Mouse (Mus musculus): ENCODE data around the gene Neil1. TPM values are rescaled to one million over a fixed set of nuclear protein-coding genes. Genes with fewer than 3 reads are reported as not detected.

The Neil1 gene
- polyA plus RNA-seq, 1 experiment from 2014 or later, result 8.2 TPM

- H3K4me3 ChIP-seq (ENCODE audit: low read length), result no peak overlapping the region
- peaks cover 19% of the 10 kb centered on the region for H3K36me3 ChIP-seq (ENCODE audit: control insufficient read depth, insufficient read depth, low read length)
These were observed 4.9 kb downstream of the Neil1 start for GRCm38 (mm10) chr9:57143212-57143611.

DNA sequence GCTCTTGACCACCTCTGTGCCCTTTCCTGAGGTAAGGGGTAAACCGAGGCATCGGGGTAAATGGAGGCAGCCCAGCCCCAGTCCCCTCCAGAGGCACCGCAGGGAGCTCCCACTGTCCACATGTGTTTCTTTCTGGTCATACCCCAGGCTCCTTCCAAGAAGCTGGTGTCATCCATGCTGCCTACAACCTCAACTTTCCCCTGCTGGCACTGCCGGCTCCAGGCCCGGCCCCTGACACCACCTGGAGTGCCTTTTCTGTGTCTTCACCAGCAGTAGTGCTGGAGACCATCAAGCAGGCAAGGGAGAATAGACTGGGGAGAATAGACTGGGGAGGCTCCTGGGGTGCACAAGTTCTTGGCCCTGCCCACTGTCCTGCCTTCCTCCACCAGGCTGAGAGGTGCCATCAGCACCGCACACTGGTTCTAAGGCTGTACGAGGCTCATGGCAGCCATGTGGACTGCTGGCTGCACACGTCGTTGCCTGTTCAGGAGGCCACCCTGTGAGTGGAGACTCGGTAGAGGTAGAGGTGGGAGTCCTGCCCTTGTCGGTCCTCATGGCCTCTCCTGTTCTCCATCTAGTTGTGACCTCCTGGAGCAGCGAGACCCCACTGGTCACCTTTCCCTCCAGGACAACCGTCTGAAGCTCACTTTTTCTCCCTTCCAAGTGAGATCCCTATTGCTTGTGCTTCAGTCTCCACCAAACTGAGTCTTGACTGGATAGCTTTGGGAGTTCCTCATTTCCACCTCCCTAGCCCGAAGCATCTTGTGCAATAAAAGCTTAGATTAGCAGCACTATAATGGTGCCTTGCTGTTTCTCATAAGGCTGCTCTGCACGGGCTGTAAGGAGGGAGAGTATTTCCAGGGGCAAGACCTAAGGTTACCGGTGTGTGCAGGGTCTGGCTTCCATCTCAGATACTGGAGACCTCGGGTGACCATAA, 6.4 kb downstream of the Neil1 start:
- no peak overlapping the region for H3K9ac ChIP-seq (ENCODE audit: low read depth, low read length)
- no peak for ATAC-seq
- H3K27me3 ChIP-seq (replicated peaks; ENCODE audit: control insufficient read depth, insufficient read depth, low read length), result no peaks in the 10 kb centered on the region
- H3K36me3 ChIP-seq (ENCODE audit: control insufficient read depth, insufficient read depth, low read length), result peaks cover 22% of the 10 kb centered on the region
- H3K4me3 ChIP-seq (ENCODE audit: low read length), result no peak overlapping the region
- H3K4me2 ChIP-seq (ENCODE audit: low read length), result no peak overlapping the region
- H3K9me3 ChIP-seq (ENCODE audit: control insufficient read depth, low read length), result no peaks in the 10 kb centered on the region
- no peak overlapping the region for H3K27ac ChIP-seq (ENCODE audit: low read depth, low read length)
- no peaks in the 10 kb centered on the region; the same call in 1 of the 2 replicates for H3K4me1 ChIP-seq (ENCODE audit: control insufficient read depth, insufficient read depth, low read depth, low read length)
- 91% methylated on average over 17 of the region's 17 CpGs for WGBS

More at GRCm38 (mm10) chr9:57143212-57143611, 4.9 kb downstream of the Neil1 start:
- Histone ChIP-seq H3K4me2 (ENCODE audit: low read length) (no peak overlapping the region), H3K27me3 (replicated peaks; ENCODE audit: control insufficient read depth, insufficient read depth, low read length) (no peaks in the 10 kb centered on the region), H3K9ac (ENCODE audit: low read depth, low read length) (no peak overlapping the region), H3K9me3 (ENCODE audit: control insufficient read depth, low read length) (no peaks in the 10 kb centered on the region), H3K4me1 (ENCODE audit: control insufficient read depth, insufficient read depth, low read depth, low read length) (peaks cover 8% of the 10 kb centered on the region), H3K27ac (ENCODE audit: low read depth, low read length) (no peak overlapping the region)
- no peak for ATAC-seq
- WGBS, result 85% methylated on average over 11 of the region's 11 CpGs

DNA sequence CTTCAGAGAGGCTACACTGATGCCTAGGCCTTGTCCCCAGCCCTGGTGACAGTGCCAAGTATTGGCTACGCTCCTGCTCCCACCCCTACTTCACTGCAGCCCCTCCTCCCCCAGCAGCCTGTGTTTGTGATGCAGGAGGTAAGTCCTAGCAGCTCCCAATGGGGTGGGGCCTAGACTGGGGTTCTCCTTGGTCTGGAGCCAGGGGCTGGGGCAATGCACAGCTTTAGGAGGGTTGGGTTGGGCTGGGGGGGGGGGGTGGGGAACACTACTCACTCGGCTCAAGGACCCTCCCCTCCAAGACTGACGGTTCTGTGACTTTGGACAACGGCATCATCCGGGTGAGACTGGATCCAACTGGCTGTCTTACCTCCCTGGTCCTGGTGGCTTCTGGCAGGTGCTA, 8.5 kb downstream of the Neil1 start:
- Histone ChIP-seq H3K4me2 (ENCODE audit: low read length) (no peak overlapping the region), H3K9ac (ENCODE audit: low read depth, low read length) (no peak overlapping the region), H3K27ac (ENCODE audit: low read depth, low read length) (no peak overlapping the region), H3K4me3 (ENCODE audit: low read length) (no peak overlapping the region), H3K9me3 (ENCODE audit: control insufficient read depth, low read length) (no peaks in the 10 kb centered on the region), H3K4me1 (ENCODE audit: control insufficient read depth, insufficient read depth, low read depth, low read length) (no peaks in the 10 kb centered on the region), H3K36me3 (ENCODE audit: control insufficient read depth, insufficient read depth, low read length) (peaks cover 28% of the 10 kb centered on the region), H3K27me3 (replicated peaks; ENCODE audit: control insufficient read depth, insufficient read depth, low read length) (no peaks in the 10 kb centered on the region)
- ATAC-seq, result no peak
- 90% methylated on average over 5 of the region's 5 CpGs for WGBS

- Histone ChIP-seq H3K4me1 (ENCODE audit: control insufficient read depth, insufficient read depth, low read depth, low read length) (no peaks in the 10 kb centered on the region), H3K9me3 (ENCODE audit: control insufficient read depth, low read length) (no peaks in the 10 kb centered on the region), H3K4me3 (ENCODE audit: low read length) (no peak overlapping the region), H3K4me2 (ENCODE audit: low read length) (no peak overlapping the region), H3K27me3 (replicated peaks; ENCODE audit: control insufficient read depth, insufficient read depth, low read length) (no peaks in the 10 kb centered on the region), H3K36me3 (ENCODE audit: control insufficient read depth, insufficient read depth, low read length) (peaks cover 27% of the 10 kb centered on the region), H3K9ac (ENCODE audit: low read depth, low read length) (no peak overlapping the region), H3K27ac (ENCODE audit: low read depth, low read length) (no peak overlapping the region)
- 87% methylated on average over 9 of the region's 9 CpGs for WGBS
- ATAC-seq, result no peak
These were observed 9.0 kb downstream of the Neil1 start for GRCm38 (mm10) chr9:57139110-57139509.

DNA sequence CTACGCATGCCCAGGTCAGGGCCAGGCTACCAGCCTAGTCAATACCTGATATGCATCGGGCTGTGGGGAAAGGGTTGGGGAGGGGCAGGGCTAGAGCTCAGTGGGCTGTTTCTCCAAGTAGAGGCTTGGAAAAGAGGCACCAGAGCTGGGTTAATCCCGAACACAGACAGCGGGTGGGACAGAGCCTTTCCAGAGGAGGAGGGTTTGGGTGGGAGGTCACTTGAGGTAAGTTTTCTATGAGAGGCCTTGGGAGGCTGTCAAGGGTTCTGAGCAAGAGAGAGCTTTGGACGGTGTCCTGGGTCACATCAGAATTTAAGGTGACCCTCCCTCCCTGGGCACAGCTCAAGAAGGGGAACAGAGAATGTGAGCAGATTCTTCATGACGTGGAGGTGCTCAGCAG, 9.6 kb downstream of the Neil1 start:
- WGBS, result 94% methylated on average over 6 of the region's 6 CpGs
- Histone ChIP-seq H3K27me3 (replicated peaks; ENCODE audit: control insufficient read depth, insufficient read depth, low read length) (no peaks in the 10 kb centered on the region), H3K9ac (ENCODE audit: low read depth, low read length) (no peak overlapping the region), H3K36me3 (ENCODE audit: control insufficient read depth, insufficient read depth, low read length) (peaks cover 25% of the 10 kb centered on the region), H3K27ac (ENCODE audit: low read depth, low read length) (no peak overlapping the region), H3K4me2 (ENCODE audit: low read length) (no peak overlapping the region), H3K4me3 (ENCODE audit: low read length) (no peak overlapping the region), H3K9me3 (ENCODE audit: control insufficient read depth, low read length) (no peaks in the 10 kb centered on the region), H3K4me1 (ENCODE audit: control insufficient read depth, insufficient read depth, low read depth, low read length) (no peaks in the 10 kb centered on the region)
- ATAC-seq, result no peak

GRCm38 (mm10) chr9:57137777-57138176, 10.3 kb downstream of the Neil1 start:
- Histone ChIP-seq H3K4me1 (ENCODE audit: control insufficient read depth, insufficient read depth, low read depth, low read length) (no peaks in the 10 kb centered on the region), H3K9me3 (ENCODE audit: control insufficient read depth, low read length) (no peaks in the 10 kb centered on the region), H3K27ac (ENCODE audit: low read depth, low read length) (no peak overlapping the region), H3K4me2 (ENCODE audit: low read length) (no peak overlapping the region), H3K36me3 (ENCODE audit: control insufficient read depth, insufficient read depth, low read length) (peaks cover 25% of the 10 kb centered on the region), H3K4me3 (ENCODE audit: low read length) (no peak overlapping the region), H3K9ac (ENCODE audit: low read depth, low read length) (no peak overlapping the region), H3K27me3 (replicated peaks; ENCODE audit: control insufficient read depth, insufficient read depth, low read length) (no peaks in the 10 kb centered on the region)
- WGBS, result 95% methylated on average over 9 of the region's 9 CpGs
- ATAC-seq, result no peak

DNA sequence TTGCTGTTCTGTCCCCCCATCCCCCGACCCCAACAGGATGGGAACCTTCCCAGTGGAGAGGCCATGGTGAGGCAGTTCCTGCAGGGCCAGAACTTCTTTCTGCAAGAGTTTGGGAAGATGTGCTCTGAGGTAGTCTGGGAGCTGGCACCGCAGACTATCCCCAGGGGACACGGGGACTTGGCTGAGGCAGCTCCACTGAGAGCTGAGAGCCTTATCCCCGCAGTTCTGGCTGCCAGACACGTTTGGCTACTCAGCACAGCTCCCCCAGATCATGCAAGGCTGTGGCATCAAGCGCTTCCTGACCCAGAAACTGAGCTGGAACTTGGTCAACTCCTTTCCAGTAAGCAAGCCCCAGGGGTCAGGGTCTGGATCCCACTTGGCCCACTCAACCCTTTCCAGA, 10.9 kb downstream of the Neil1 start:
- peaks cover 25% of the 10 kb centered on the region for H3K36me3 ChIP-seq (ENCODE audit: control insufficient read depth, insufficient read depth, low read length)
- H3K4me2 ChIP-seq (ENCODE audit: low read length), result no peak overlapping the region

GRCm38 (mm10) chr9:57130577-57131433, 17.3 kb downstream of the Neil1 start, which contains the start of gene Man2c1:
Gene Man2c1 (plus strand): TSS chr9:57130690.
- WGBS, result under 1% methylated on average over 54 of the region's 58 CpGs
- H3K4me3 ChIP-seq (ENCODE audit: low read length), result peak within 1 kb of the TSS; percentile 51

More for the DNA sequence above, 10.9 kb downstream of the Neil1 start:
- no peaks in the 10 kb centered on the region for H3K9me3 ChIP-seq (ENCODE audit: control insufficient read depth, low read length)
- H3K27me3 ChIP-seq (replicated peaks; ENCODE audit: control insufficient read depth, insufficient read depth, low read length), result no peaks in the 10 kb centered on the region
- 84% methylated on average over 6 of the region's 6 CpGs for WGBS
- H3K4me1 ChIP-seq (ENCODE audit: control insufficient read depth, insufficient read depth, low read depth, low read length), result no peaks in the 10 kb centered on the region
- H3K27ac ChIP-seq (ENCODE audit: low read depth, low read length), result no peak overlapping the region
- no peak overlapping the region for H3K4me3 ChIP-seq (ENCODE audit: low read length)
- ATAC-seq, result no peak
- H3K9ac ChIP-seq (ENCODE audit: low read depth, low read length), result no peak overlapping the region

GRCm38 (mm10) chr9:57129641-57130040, 18.5 kb downstream of the Neil1 start:
- peaks cover 18% of the 10 kb centered on the region for H3K36me3 ChIP-seq (ENCODE audit: control insufficient read depth, insufficient read depth, low read length)
- no peaks in the 10 kb centered on the region for H3K9me3 ChIP-seq (ENCODE audit: control insufficient read depth, low read length)
- no peak for ATAC-seq
- peaks cover 12% of the 10 kb centered on the region for H3K4me1 ChIP-seq (ENCODE audit: control insufficient read depth, insufficient read depth, low read depth, low read length)
- no peak overlapping the region for H3K4me3 ChIP-seq (ENCODE audit: low read length)
- H3K27me3 ChIP-seq (replicated peaks; ENCODE audit: control insufficient read depth, insufficient read depth, low read length), result no peaks in the 10 kb centered on the region
- H3K27ac ChIP-seq (ENCODE audit: low read depth, low read length), result no peak overlapping the region
- H3K9ac ChIP-seq (ENCODE audit: low read depth, low read length), result no peak overlapping the region
- H3K4me2 ChIP-seq (ENCODE audit: low read length), result peak overlapping the region; percentile 54

More at GRCm38 (mm10) chr9:57130577-57131433, 17.3 kb downstream of the Neil1 start, which contains the start of gene Man2c1:
- Histone ChIP-seq H3K27me3 (replicated peaks; ENCODE audit: control insufficient read depth, insufficient read depth, low read length) (no peaks in the 10 kb centered on the region), H3K9ac (ENCODE audit: low read depth, low read length) (peak within 1 kb of the TSS; percentile 60), H3K4me2 (ENCODE audit: low read length) (peak within 1 kb of the TSS; percentile 54), H3K9me3 (ENCODE audit: control insufficient read depth, low read length) (no peaks in the 10 kb centered on the region), H3K36me3 (ENCODE audit: control insufficient read depth, insufficient read depth, low read length) (peaks cover 11% of the 10 kb centered on the region), H3K4me1 (ENCODE audit: control insufficient read depth, insufficient read depth, low read depth, low read length) (peaks cover 12% of the 10 kb centered on the region), H3K27ac (ENCODE audit: low read depth, low read length) (peak within 1 kb of the TSS; percentile 80)
- peak; percentile 92 for ATAC-seq

Measured in hindbrain, embryonic 16.5 days (tissue).